Mouse (Mus musculus) layer of hippocampus, postnatal 25 days (tissue): Measurements from ENCODE around the gene St6galnac5. TPM values are rescaled to one million over a fixed set of nuclear protein-coding genes. Genes with fewer than 3 reads are reported as not detected.

Experiments
- DNase-seq, 2 experiments: peaks; one replicate each; pipeline ENCODE4 v3.0.0; 2022; ENCODE audit warnings: mixed read lengths in 2 of 2, low spot score in 1 of 2; ENCODE audit errors: extremely low spot score in 1 of 2
- total RNA-seq, 2 experiments: library from RNA; stranded (reverse); gene quantifications; 2 replicates each; pipeline ENCODE4 v1.2.3; 2021

Gene St6galnac5
- total RNA-seq, 2 experiments from 2014 or later: 116 to 147 TPM

DNA sequence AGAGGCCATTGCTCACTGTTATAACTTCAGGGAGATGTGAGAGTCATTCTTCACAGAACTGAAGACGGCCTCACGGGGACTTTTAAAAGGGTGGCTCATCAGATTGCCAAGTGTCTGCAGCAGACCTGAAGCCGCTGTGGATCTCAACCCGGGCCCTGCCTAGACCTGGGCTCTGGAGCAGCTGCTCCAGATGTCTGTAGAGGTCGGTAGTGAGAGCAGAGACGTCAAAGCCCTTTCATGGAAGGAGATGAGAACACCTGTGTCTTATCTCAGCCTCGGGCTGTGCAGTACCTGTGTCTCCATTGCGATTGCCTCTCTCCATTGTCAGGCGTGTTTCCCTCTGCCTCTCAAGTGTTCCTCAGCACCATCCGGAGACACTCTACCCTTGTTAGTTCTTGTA is 62.9 kb downstream of the St6galnac5 start:
- DNase-seq: no peak

DNA sequence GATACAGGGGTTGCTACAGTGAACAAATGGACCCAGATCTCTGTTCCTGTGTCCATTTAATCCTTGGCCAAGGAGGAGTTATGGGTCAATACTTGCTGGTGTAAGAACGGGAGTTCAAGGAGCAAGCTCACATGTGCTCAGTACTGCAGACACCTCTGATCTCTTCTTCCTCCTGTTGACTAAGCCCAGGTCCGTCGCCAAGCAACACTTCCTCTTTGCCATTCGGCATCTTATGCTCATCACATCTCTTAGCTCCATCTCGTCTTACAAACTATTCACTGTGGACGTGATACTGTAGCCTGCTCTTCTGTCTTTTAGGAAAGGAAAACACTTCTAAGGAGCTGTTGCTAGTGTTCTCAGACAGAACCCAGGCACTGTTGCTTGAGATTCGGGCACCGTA is 64.5 kb downstream of the St6galnac5 start:
- no peak for DNase-seq

DNA sequence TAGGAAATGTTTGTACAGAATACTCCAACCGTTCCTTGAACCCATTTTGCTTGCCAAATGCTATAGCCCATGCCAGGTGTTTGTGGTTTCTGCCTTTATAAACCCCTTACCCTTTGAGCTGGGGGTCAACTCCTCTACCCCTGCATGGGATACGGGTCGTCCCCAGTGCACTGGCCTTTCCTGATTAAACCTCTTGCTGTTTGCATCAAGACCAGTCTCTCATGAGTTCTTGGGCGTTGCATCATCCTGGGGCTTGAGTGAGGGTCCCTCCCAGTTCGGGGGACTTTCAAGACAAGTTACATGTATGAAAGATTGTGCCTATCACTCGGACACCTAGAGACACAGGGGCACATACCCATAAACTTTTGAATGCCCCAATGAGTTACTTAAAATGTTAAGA is 67.7 kb downstream of the St6galnac5 start:
- no peak for DNase-seq

DNA sequence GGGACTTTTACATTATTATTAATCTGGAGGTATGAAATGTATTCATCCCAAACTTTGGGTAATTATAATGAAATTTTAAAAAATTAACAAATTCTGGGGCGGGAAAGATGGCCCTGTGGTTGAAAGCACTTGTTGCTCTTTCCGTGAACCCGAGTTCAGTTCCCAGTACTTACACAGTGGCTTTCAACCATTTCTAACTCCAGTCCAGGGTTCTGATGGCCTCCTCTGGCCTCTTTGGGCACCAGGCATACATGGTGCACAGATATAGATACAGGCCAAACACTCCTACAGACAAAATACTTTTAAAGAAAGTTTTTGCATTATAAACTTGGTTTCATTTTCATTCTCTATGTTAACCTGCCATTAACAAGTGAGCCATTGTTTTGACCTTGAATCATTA is 68.4 kb downstream of the St6galnac5 start:
- no peak for DNase-seq

DNA sequence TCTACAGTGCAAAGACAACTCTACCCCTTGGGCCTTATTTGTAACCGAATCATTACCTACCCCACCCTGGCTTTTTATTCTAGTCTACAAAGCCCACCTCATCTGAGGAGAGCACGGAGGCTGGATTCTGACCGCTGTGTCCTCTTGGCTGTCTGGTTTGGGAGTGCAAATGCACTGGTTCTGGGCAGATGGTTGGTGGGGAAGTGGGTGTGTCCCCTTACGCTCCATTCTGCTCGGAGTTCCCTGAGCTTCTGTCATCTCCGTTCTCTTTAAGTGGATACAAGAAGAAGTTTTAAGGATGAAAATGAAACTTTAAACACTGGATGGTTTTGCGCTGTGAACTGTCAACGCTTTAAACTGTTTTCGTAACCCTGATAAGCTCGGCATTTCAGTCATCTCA is 68.9 kb downstream of the St6galnac5 start:
- DNase-seq: no peak

DNA sequence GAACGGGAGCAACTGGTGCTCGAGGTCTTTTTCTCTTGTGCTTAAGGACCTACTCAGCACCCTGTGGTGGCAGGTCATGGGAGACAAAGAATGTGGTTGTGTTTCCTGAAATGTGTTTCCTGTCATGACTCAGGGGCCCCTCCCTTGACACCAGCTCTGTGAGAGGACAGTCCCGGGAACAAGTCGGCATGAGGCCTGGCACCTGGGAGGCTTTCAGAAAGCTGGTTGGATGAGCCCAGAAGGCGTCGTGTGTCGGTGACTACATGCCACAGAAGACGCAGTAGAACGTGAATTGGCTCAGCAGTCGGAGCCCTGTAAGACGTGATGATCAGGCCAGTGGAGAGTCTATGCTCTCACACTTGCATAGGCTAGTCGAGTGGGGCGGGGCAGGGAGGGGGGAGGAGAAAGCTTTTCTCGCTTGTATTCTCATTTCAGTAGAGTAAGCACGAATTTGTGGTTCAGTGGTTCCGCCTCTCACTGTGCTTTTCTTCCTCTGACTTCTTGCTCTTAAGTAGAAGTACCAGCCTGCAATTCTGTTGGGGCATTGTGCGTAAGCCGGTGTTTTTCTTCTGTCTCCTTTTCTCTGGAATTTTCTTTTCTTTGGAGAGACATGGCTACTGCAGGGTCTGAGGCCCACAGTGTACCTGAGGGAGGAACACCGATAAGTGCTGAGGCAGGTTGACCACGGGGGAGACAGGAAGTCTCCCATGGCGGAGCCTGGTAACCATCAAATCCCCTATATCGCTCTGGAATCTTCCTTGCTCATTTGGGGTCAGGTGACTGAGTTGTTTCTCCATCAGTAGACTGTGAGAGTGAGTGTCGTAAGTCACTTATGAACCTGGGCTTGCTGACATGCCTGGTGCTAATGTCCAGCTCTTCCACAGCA is 69.6 kb downstream of the St6galnac5 start:
- no peak for DNase-seq

DNA sequence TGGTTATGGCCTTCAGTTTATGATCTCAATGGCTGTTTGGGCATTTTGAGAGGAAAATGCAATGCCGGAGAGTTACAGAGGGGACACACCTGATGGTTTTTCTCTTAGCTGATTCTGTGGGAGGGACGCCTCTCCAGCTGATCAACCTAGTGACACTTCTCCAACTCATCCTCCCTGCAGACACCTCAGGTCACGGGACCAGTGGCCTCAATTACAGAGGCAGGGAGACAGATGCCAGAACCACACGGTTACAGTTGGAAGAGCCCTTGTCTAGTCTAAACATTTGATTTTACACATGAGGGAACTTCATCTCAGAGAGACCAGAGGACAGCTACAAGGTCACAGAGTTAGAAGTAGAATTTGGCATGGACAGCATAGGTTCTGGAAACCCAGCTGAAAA is 70.5 kb downstream of the St6galnac5 start:
- no peak for DNase-seq

DNA sequence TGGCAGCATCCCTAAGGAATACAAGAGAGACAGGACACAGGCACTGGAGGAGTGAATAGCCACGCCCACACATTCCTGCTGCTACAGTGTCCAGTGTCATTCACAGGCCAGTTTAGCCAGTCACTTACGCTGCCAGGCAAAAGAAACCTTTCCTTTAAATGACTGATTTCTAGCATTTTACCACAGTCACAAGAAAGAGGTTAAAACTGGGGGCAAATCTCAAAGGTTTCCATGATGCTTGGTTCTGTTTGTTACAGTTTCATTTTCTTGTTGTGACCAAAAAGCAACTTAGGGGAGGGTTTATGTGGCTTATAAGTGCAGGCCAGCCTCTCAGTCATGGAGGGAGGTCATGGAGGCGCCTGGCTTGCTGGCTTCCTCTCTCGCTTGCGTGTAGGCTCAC is 74.4 kb downstream of the St6galnac5 start:
- no peak for DNase-seq

DNA sequence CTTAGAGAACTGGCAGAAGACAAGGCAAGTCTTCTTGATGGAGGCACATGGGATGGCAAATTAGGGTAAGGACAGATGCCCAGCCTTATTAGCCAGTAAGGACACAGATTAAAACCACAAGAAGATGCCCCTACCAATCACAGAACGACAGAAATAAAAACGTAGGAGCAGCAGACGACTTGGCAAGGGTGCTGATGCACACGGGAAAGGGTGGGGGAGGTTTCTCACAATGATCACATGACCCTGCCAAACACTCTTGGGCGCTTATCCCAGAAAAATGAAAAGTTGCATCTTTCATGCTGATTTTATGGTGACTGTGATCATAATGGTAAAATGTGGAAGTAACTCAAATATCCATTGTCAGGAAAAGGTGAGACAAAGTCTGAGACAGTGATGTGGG is 75.0 kb downstream of the St6galnac5 start:
- no peak for DNase-seq

DNA sequence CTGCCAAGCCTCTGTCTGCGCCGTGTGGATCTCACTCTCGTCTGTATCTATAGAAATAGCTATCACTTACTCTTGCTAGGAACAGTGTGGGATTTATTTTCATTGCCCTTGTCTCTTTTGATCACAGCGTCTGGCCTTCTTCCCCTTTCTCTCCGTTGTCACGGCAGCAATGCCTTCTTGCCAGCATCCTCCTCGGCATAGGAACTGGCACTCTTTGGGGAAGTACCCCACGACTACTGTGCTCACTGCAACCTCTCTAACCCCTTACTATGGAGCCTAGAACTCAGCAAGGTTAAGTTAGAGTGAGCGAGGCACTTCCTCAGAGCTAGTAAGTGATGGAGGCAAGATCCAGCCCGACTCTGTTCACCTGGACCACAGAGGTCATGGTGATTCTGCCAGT is 76.2 kb downstream of the St6galnac5 start:
- no peak for DNase-seq

DNA sequence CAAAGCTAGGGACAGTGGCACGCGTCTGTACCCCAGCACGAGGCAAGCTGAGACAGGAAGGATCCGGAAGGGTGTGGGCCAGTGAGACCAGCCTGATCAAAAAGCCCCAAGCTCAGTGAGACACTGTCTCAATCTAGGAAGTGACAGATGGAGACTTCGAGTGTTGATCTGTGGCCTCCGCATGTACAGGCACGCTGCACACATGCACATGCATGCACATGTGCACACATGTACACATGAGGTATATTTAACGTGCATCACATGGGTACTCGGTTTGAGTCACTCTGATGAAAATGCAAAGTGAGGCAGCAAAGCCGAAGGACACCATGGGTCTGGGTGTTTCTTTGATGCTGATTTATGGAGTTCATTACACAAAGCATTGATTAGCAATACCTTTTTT is 77.0 kb downstream of the St6galnac5 start:
- no peak for DNase-seq

DNA sequence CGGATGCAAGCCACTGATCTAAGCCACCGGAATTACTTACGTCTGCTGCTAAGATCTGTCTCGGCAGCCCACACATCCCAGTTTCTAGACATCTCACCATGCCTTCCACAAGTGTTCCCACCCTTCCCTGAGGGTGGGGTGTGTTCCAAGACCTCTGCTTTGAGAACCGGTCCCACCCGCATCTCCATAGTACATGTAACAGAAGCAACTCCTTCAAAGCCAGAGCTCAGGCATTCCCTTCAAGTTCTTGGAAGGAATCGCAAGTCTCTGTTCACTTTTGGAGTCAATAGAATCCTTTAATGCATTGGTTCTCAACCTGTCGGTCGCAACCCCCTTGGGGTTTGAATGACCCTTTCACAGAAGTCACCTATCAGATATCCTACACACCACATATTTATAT is 83.1 kb downstream of the St6galnac5 start:
- DNase-seq: no peak

DNA sequence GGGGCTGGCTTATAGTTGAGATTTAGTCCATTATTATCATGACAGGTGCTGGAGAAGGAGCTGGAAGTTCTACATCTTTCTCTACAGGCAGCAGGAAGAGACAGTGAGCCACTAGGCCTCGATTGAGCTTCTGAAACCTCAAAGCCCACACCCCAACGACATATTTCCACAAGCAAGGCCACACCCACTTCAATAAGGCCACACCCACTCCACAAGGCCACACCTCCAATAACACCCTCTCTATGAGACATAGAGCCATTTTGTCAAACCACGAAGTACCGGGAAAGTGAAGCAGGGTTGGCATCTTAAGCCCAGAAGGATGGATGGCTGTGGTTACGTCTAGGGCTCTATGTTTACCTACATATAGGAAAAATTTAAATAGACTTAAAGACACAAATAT is 84.8 kb downstream of the St6galnac5 start:
- DNase-seq: no peak

DNA sequence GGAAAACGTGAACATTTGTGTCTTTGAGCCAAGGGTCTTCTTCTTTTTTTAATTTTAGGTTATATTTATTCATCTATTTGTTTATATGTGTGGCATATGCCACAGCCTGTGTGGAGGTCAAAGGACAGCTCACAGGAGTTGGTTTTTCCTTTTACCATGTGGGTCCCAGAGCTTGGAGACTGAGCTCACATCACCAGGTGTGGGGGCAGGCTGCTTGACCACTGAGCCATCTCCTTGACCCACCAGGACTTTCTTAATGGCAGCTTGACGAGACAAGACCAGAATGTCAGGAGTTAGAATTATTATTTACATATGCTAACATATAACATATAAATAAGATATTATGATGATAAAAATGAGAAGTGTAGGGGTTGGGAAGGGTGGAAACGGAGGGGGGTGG is 85.9 kb downstream of the St6galnac5 start:
- no peak for DNase-seq

DNA sequence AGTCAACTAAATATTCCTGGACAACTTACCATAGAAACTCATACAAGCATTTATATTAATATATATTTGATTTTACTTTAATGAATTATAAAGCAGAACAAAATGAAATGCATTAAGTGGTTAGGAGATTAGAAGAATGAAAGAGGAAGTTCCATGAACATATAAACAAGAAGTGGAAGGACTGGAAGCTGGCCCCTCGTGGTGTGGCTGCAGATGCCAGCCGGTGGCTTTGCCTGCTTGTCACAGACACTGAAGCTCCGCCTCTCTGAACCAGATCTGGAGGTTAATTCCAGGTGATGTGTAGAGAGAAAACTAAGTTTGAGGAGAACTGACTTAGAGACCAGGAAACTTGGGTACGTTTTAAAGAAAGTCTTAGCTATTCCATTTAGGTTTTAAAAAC is 87.1 kb downstream of the St6galnac5 start:
- no peak for DNase-seq

DNA sequence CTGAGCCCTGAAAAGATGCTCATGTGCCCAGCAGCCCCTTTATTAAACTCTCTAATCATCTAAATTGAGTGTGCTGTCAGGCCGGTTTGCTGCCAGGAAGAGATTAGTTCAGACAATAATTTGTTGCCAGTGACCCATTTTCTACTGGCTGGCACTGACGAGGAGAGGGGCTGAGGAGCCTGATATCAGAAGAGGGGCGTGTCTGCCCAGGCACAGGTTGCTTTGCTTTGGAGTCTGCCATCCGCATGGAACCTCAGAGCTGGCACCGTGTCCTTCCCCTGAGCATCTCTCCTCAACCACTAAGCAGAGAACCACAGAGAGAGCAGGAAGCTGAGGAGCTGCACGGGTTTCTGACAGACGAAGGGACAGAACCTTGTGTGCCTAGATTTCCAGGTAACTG is 93.9 kb downstream of the St6galnac5 start:
- no peak for DNase-seq

DNA sequence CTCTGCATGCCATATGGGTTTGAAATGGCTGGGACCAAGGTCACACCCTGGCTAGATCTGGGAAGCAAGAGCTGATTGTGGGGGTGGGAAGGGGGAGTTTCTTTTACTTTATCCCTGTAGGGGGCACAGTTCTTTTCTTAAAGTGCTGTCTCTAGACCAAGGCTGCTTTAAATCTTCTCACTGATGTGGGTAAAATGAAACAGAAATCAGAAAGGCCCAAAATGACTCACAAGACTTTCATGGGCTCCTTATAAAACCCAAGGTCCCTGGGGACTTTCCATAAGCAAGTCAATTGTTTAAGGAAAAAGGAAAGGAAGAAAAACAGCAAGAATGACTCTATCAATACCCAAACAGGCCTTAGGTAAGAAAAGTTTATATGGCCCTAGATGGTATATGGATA is 95.3 kb downstream of the St6galnac5 start:
- no peak for DNase-seq

DNA sequence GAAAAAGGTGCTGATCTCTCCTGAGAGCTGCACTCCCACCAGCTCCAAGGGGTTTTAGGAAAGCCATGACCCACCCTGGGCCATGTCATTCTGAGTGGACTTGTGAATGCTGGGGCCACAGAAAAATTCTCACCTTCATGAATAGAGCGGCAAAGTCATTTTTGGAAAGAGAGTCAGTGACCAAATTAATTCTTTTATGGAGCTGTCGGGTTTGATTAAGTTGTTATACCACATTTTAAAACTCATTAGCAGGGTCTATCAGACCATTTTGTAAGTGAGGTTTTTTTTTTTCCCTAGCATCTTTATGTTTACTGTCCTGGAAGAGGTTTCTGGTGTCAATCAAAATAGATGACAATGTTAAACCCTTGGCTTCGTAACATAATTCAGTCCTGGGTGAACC is 98.5 kb downstream of the St6galnac5 start:
- DNase-seq: no peak

DNA sequence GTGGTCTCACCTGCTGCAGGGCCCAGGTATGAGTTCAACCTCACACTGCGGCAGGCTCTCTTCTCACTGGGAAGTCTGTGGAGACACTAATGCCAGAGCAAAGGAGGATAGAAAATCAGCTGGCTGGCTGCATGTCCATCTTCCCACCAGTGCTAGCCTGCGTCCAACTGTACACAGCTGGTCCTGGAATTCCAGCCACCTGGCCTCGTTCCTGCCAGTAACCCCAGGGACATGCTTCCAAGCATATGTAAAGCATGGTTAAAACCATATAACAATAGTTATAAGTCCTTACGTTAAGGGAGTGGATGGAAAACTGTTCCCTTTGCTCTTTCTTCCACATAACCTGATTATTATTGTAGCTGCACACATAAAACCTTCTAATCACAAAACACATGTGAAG is 100.3 kb downstream of the St6galnac5 start:
- no peak for DNase-seq

DNA sequence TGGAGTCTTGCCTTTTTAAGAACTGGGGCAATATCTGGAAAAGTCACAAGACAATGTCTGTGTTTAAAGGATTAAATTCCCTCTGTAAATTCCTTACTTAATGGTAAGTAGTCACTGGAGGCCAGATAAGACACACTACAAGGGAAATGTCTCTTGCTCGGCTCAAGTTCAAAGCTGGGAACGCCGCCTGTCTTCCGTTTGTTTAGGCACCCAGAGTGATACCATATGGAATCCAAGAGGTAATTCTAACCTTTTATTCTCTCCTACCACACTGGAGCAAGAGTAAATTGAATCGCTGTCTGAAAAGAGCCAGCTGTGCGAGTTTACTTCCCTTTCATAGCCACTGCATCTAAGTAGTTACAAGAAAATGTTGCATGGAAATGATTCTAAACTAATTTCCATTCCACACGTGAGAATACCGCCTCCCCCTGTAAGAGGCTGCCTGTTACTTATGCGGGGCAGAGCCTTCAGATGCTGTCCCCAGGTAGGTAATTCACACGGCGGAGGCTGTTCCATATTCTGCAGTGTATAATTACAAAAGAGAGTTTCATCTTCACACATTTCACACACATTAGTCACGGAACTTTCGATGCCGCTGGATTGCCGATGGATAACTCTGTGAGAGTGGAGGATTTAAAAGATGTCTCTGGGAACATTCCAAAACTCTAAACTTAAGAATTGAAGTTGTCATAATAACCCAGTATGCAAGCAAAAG is 101.8 kb downstream of the St6galnac5 start:
- DNase-seq: no peak

DNA sequence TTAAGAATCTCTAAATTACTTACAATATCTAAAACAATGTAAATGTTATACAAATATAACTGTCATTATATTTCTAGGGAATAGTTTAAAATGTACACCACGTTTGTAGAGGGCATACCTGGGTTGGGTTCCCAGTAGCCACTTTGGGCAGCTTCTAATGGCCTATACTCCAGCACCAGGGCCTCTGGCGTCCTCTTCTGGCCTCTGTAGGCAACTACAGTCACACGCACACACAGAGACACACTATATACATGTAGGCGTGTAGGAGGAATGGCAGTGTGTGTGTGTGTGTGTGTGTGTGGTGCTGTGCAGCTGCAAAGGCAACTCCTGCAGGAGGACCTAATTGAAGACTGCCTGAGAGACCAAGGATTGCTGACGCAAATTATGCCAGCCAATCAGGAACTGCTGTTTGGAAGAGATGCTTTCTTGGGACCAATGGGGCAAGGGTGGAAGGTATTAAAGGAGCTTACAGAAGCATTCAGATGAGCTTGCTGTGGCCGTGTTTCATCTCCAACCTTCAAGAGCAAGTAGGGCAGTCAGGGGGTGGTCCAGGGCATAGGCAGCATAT is 106.2 kb downstream of the St6galnac5 start:
- no peak for DNase-seq
